Mouse (Mus musculus): ENCODE measurements around the gene Ttc19.

DNA sequence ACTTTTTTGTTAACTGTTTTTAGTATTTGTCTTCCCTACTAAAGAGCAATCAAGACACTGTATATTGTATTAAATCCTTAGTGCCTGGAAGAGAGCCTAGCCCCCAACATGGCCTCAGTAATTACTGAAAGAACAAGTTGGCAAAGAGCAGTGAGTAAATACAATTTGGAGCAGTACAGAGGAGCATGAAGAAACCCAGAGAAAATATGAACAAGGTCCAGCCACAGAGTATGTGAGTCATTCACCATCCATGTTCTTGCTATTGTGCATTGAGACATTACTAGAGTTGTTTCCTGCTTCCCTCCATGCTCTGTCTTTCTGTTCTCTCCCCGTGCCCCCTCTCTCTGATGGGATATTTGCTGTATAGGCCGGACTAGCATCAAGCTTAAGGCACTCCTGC is 12.8 kb downstream of the Ttc19 start:
- TF ChIP-seq POLR2A (IDR thresholded peaks at IDR 0.05; ENCODE audit: borderline replicate concordance, extremely low read depth, low read depth, low read length) (no peak), CTCF (IDR thresholded peaks at IDR 0.05; ENCODE audit: insufficient read depth, low read length) (no peak)
